Comparison of ENCODE assay signal across 1 mouse cellular context in the genomic region with DNA sequence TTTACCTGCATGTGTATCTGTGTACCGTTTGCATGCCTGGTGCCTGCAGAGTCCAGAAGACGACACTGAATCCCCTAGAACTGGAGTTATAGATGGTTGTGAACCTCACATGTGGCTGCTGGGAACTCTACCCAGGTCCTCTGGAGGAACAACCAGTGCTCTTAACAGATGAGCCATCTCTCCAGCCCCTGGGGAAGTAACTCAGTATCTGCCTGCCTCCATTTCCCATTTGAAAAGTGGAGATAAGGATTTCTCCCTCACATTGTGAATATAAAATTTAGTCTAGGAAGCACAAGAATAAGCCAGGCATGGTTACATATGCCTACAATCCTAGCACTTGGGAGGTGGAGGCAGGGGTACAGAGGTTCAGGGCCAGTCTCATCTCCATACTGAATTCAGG.
TF ChIP-seq lines count a peak whose summit lies in the region.

No protein-coding gene starts in this region.

TF ChIP-seq in MEL, 35 proteins besides CTCF, POLR2A, EP300 and RAD21 (continued from another document):
- TF ChIP-seq NRF1 (IDR thresholded peaks at IDR 0.05; ENCODE audit: insufficient read depth, low read depth, low read length, poor library complexity, severe bottlenecking) = no peak
- TF ChIP-seq MXI1 (IDR thresholded peaks at IDR 0.05; ENCODE audit: low read depth, low read length) = no peak
- no peak for TF ChIP-seq ZKSCAN1 (IDR thresholded peaks at IDR 0.05; ENCODE audit: low read depth, low read length)
- no peak for TF ChIP-seq POLR2AphosphoS5 (IDR thresholded peaks at IDR 0.05; ENCODE audit: borderline replicate concordance, low read depth, low read length)
- 0 out of 2 replicates have a peak, but pooled peaks have one; percentile 12 for TF ChIP-seq TBP (IDR thresholded peaks at IDR 0.05; ENCODE audit: low read depth, low read length)
- no peak for TF ChIP-seq CHD2 (IDR thresholded peaks at IDR 0.05; ENCODE audit: low read length)
TF ChIP-seq in MEL: peak in this region for 4.
